Mouse (Mus musculus): ENCODE results near the gene Gm21887.
"Not testable (repeated sequence)": the region's sequence is repeated elsewhere in the genome, so short reads cannot be mapped to it uniquely, and the experiment has no call there.

GRCm38 (mm10) chrX:169978436-169979381 lies 30.8 kb upstream of the Gm21887 start:
- TF ChIP-seq CTCF (IDR thresholded peaks at IDR 0.05; ENCODE audit: control insufficient read depth, insufficient read depth, low read length); POLR2A (IDR thresholded peaks at IDR 0.05; ENCODE audit: borderline replicate concordance, control insufficient read depth, low read depth, low read length): not testable (repeated sequence)
